Mouse (Mus musculus) induced T-regulatory cell, adult 2 months (primary cell): ENCODE results near the gene Fryl.

Source experiments
- DNase-seq: peaks from one replicate; pipeline ENCODE4 v3.0.0-alpha.2; 2012; ENCODE audit warnings: low read depth

Fryl gene

GRCm38 (mm10) chr5:73193627-73194026 is 62.8 kb downstream of the Fryl start:
- peak; percentile 78 for DNase-seq

GRCm38 (mm10) chr5:73192870-73193576 is 63.4 kb downstream of the Fryl start:
- DNase-seq = no peak

DNA sequence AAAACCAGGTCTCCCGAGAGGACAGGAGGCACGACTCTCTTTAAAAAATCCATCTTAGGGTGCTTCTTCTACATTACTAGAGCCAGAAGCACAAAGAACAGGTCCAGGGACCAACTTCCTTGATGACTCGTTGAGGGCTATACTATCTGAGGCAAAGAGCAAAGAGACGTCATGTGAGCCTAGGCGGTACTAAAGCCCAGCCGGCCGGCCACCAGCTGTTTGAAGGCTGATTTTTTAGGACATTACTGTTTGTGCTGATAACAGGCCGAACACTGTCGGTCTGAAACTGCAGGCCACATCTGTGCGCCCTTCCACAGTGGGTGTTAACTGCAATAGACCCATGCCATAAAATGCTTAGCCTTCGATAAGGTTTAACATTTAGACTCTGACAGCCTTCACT is 64.7 kb downstream of the Fryl start:
- DNase-seq = no peak

- DNase-seq = no peak
These were observed 66.3 kb downstream of the Fryl start for GRCm38 (mm10) chr5:73190164-73190563.

GRCm38 (mm10) chr5:73189443-73190160 is 66.8 kb downstream of the Fryl start:
- no peak for DNase-seq

DNA sequence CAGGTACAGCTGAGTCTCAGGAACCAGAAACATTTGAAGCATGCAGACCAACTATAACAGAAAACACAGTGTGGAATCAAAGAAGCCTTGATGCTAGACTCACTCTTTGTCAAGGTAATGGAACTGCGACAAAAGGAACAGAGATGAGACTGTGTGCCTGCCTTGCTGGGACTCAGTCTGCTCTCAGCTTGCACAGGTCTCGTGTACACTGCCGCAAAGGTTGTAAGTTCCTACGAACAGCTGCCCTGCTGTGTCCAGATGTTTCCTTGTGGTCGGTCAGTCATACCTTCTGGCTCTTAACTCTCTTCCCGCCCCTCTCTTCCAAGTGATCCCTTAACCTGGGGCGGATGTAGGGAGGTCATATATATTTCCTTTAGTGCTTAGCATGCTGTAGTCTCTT is 67.8 kb downstream of the Fryl start:
- DNase-seq = no peak

DNA sequence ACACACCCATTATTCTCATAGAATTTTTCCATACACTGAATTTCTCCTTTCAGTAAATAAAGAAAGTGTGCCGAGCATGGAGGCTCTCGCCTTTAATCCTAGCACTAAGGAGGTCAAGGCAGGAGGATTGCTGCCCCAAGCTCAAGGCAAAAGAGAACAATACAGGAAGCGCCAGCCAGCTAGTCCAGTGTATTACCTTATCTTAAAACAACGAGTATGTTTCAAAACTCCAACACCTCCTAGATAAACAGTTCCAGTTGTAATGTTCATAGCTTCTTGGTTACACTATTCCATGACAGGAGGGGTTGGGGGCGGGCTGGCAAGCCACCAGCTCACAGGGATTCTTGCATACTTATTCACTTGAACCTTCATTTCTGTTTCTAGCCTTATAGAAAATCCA is 68.3 kb downstream of the Fryl start:
- DNase-seq = no peak

- no peak for DNase-seq
These were observed 69.5 kb downstream of the Fryl start for GRCm38 (mm10) chr5:73186912-73187311.

GRCm38 (mm10) chr5:73185424-73185823 is 71.0 kb downstream of the Fryl start:
- no peak for DNase-seq

DNA sequence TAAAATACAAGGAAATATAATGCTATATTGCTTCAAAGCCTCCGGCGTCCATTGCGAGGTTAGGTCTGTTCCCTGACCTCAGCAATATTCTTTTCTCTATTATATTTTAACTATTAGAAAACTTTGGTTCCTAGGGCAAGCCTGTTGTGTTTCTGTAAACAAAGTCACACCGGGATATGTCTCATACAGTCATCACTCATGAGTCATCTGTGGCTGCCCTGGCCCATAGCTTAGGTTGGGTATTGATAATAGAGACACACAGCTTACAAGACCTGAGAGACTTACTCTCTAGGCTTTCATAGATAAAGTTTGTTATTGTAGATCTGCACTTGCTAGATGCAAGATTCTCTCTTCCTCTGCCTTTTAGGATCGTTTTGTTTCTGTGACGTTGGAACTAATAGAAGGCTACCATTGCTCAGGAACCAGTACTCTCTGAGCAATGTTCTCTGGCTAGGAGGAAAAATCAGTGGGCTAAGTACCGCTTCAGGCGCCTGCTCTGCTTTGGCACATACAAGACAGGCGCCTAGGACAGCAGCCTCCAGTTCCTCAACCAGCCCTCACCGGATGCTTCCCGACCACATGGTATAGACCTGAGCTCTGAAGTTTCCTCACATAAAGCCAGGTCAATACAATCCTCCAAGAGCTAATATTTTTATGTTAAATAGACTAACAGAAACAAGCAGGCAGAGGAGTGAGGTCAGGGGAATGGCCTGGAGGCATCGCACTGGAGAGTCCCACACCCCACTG is 73.5 kb downstream of the Fryl start:
- DNase-seq = no peak

GRCm38 (mm10) chr5:73182191-73182590 is 74.2 kb downstream of the Fryl start:
- DNase-seq = no peak

DNA sequence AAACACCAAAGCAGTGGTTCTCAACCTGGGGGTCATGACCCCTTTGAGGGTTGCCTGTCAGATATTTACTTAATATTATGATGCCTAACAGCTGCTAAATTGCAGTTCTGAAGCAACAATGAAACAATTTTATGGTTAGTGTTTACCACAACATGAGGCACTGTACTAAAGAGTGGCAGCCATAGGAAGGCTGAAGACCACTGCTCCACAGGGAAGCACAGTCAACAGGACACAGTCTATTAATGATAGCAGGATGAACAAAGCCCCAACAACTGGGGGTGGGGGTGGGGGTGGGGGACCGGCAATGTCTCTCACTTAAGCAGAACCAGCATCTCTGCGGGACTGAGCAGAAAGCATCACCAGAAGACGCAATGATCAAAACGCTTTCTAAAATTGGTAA is 80.1 kb downstream of the Fryl start:
- no peak for DNase-seq

- DNase-seq = no peak
These were observed 80.9 kb downstream of the Fryl start for GRCm38 (mm10) chr5:73175377-73176147.

DNA sequence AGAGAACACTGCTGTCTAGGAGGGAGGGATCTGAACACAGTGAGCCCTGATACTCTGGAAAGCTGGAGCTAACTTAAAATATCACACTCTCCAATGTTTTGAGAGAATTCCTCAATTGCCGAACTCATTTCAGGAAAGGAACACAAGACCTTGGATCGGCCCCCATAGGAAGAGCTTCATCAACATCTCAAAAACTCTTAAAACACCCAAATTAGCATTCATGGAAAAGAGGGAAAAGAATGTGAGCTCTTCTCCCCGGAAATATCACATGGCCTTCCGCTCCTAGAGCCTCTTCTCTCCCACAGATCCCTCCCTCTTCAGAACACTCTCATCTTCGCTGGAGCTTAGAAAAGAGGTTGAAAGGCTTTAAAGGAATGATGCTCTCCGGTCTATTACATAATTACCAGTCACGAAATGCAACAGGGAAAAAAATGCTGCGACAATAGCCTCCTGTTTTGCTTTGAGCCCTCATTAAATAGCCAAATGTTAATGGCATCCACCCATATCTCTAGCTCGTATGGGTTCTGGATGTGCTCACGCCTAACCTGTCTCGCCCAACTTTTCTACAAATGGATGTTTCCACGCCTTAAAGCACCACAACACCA is 84.4 kb downstream of the Fryl start:
- no peak for DNase-seq

- no peak for DNase-seq
These were observed 85.2 kb downstream of the Fryl start for GRCm38 (mm10) chr5:73171203-73171602.

GRCm38 (mm10) chr5:73168769-73169272 is 87.6 kb downstream of the Fryl start:
- no peak for DNase-seq

DNA sequence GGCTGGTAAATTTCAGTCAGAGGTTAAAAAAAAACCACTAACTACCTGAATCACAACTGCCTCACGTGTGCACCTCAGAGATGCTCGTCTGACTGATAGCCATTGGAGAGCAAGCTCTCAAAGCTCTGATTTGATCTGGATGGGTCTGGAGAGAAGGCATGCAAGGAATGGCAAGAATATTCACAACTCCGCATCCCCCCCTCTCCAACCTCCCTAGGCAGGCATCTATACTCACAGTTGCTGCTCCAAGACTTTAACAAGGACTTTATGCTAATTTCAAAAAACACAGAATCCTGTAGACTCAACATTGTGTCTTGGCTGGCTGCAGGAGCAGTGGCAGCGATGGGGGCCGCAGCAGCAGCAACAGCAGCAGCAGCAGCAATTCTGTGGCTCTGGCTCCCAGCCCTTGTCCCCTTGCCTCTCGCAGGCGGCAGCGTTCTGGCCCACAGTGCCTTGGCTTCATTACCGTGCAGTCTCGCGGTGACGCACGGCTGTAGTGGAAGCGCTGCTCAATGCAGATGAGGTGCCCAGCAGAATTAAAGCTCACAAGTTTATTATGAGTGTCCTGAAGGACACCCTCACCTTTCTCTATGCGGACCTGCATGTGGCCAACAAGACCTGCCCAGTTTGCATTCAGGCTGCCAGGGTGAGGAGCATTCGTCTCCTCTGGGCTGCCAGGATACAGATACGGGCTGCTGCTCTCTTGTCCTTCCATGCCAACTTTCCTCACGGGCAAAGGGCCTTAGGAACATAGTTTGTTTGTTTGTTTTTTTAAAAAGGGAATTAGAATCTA is 88.2 kb downstream of the Fryl start:
- no peak for DNase-seq

- DNase-seq = no peak
These were observed 92.4 kb downstream of the Fryl start for GRCm38 (mm10) chr5:73163970-73164369.

GRCm38 (mm10) chr5:73162492-73162891 is 93.9 kb downstream of the Fryl start:
- DNase-seq = no peak

DNA sequence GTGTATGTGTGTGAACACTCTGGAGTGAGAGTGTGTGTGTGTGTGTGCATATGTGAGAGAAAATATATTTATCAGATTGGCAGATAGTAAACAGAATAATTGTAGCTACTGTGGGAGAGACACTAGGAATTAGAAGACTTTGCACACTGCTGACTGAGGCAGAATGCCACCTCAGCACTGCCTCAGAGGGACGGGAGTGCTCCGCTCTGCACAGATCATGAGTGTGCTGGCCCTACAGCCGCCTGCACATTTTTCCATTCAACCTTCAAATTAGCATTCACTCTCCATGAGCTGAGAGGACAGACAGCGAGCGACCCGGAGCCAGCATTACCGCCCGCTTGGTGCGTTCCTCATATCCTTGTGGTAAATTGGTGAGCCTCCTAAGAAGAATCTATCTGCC is 96.0 kb downstream of the Fryl start:
- no peak for DNase-seq

GRCm38 (mm10) chr5:73157502-73157901 is 98.9 kb downstream of the Fryl start:
- DNase-seq = no peak
